Mouse (Mus musculus) lung, adult 2 months (tissue): Measurements from ENCODE around the gene Myo16. TPM values are rescaled to one million over a fixed set of nuclear protein-coding genes. Genes with fewer than 3 reads are reported as not detected.

Experiments
- DNase-seq: peaks from one replicate; pipeline ENCODE4 v3.0.0; 2022
- H3K4me1 ChIP-seq: fragments of 200-500 bp; 2 replicates; pipeline ENCODE4 v1.6.1; 2011; ENCODE audit warnings: low read length; ENCODE audit not compliant: control insufficient read depth, insufficient read depth
- H3K4me3 ChIP-seq: fragments of 200-500 bp; replicated peaks from 2 replicates; pipeline ENCODE3; 2011; ENCODE audit warnings: low read depth, mild to moderate bottlenecking, control low read depth, low read length; ENCODE audit errors: extremely low read depth
- CTCF ChIP-seq: fragments of 200-500 bp; IDR thresholded peaks from 2 replicates; pipeline ENCODE4 v1.5.1; 2011; ENCODE audit warnings: mild to moderate bottlenecking, low read length, control low read depth; ENCODE audit not compliant: insufficient read depth
- POLR2A ChIP-seq: fragments of 200-500 bp; IDR thresholded peaks from 2 replicates; pipeline ENCODE4 v1.6.1; 2011; ENCODE audit warnings: low read depth, mild to moderate bottlenecking, control low read depth, low read length, borderline replicate concordance; ENCODE audit errors: extremely low read depth
- WGBS: fragments of 180-500 bp; shearing (Covaris S2); methylation state at CpG from one replicate; pipeline ENCODE4 v1.1.7; 2018; 5-methylcytosine and 5-hydroxymethylcytosine counted together
- polyA plus RNA-seq: library from polyadenylated mRNA; depleted of rRNA; stranded (reverse); fragments of >200 nt; gene quantifications from 2 replicates; pipeline ENCODE4 v1.2.3, GENCODE M21; 2012

The Myo16 gene
- polyA plus RNA-seq, 1 experiment: 0.26 TPM

DNA sequence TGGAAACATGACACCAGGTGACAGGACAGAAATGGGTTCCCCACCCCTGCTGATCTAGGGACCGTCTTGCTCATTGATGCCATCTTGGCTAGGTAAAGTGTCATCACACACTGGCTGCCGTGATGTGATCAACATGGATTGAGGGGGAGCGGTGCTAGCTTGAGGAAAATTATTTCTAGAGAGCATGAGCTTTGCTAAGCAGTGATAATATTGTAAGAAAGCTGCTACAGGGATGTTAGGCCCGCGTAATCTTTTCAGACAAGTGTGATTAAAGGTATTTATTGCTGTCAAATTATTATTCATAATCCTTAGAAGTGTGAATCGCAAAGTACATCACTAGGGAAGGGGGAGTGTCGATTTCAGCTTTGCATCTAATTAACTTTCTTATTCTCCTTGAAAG lies 164.4 kb downstream of the Myo16 start:
- Histone ChIP-seq H3K4me3 (no peak overlapping the region), H3K4me1 (no peaks in the 10 kb centered on the region)
- 79% methylated on average over 7 of the region's 7 CpGs for WGBS
- DNase-seq: no peak
- TF ChIP-seq CTCF (no peak), POLR2A (no peak)

DNA sequence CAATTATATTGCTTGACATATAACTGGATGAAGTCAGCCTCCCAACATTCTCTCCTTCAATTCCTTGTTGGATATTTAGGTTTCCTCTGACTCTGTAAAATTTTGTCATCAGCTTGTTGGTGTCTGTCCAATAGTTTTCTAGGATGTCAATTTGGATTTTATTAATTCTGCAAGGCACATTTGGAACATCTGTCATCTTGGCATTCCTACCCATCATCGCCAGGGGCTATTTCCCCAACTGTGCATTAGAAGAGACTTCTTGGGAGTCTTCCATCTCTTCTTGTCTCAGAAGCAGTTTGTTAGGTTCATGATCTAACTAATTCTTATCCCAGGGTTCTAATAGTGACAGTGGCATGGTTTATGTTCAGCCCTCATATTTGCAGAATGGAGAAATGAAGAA lies 196.7 kb downstream of the Myo16 start:
- DNase-seq: no peak
- no peaks in the 10 kb centered on the region for H3K4me1 ChIP-seq
- TF ChIP-seq CTCF (no peak), POLR2A (no peak)
- H3K4me3 ChIP-seq: no peak overlapping the region
- WGBS: 90% methylated on average over 1 of the region's 1 CpGs

DNA sequence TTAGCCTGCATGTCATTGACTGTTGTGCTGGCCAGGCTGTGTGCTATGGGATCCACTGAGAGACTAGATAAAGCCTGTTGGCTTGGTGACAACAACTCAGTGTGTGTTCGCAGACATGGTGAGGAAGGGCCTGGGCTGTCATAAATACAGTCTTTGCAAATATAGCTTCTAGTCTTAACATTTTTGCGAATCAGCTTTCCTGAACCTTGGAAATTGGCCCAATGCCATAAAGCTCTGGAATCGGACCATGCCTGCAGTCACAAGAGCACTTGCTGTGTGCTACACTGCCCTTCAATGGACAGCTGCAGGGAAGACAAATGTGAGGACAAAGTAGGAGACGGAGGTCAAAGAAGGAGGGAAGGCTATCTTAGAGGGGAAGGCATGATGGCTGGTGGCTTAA lies 205.0 kb downstream of the Myo16 start:
- 55% methylated on average over 4 of the region's 4 CpGs for WGBS
- TF ChIP-seq CTCF (no peak), POLR2A (no peak)
- DNase-seq: no peak
- H3K4me3 ChIP-seq: no peak overlapping the region
- no peaks in the 10 kb centered on the region for H3K4me1 ChIP-seq

DNA sequence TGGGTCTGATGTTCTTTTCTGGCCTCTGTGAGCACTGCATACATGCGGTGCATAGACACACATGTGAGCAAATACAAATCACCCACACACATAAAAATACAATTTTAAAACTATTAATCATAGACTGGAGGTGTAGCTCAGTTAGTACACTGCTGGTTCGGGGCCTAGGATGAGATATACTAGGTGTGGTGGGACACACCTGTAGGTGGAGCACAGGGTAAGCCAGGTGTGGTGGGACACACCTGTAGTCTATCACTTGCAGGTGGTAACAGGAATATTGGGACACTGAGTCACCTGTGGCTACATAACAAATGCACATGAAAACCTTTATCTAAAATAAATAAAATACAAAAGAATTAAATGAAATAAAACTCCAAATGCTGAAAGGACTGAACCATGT lies 209.2 kb downstream of the Myo16 start:
- 79% methylated on average over 2 of the region's 2 CpGs for WGBS
- no peak for TF ChIP-seq CTCF
- no peak for TF ChIP-seq POLR2A
- Histone ChIP-seq H3K4me1 (no peaks in the 10 kb centered on the region), H3K4me3 (no peak overlapping the region)
- no peak for DNase-seq

DNA sequence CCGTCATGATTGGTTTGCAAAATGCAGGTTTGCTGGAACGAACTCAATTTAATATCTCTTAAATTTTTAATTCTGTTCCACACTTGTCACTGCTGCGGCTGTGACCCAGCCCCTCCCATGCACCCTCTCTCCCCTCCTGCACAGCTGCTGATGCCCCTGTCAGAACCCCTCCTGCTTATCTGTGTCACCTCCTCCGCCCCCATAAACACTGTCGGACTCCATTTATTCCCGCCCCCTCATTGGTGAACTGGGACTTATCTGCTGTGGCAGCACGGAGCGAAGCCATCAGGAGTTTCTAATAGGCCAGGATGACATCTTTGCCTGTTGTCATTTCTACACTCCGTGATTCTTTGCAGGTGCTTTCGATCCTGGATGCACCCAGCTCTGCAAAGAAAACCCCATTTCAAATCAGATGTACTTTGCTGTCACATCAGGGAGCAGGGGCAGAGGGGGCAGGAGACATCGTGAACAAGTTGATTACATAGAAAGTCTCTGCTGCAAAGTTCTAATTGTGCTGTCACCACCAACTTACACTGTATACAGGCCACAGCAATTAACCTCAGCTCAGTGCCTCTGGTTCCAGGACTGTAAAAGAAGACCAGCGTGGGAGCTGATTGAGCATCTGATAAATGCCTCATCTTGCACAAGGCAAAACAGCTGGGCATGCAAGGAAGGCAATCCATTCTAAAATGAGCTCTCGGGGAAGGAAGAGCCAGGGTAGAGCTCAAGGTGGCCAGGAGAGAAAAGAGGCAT lies 210.1 kb downstream of the Myo16 start:
- no peak for DNase-seq
- Histone ChIP-seq H3K4me3 (no peak overlapping the region), H3K4me1 (no peaks in the 10 kb centered on the region)
- WGBS: 31% methylated on average over 13 of the region's 13 CpGs
- TF ChIP-seq CTCF (no peak), POLR2A (no peak)

DNA sequence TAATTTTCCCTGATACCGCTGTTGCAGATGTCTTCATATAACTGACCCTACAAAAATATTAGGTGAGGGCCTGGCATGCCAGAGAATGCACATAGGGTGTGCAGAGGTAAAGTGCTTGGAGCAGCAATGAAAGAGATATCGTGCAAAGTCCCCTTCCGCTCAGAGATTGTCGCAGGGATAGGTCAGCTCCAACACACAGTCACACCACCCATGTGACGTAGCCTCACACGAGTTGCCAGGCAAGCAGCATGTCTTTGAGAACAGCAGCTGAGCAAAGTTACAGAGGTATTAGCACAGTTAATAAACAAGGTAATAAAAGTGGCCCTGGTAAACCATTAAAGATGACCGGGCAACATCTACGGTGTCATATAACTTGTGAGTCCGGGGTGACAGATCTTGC lies 212.4 kb downstream of the Myo16 start:
- 86% methylated on average over 9 of the region's 9 CpGs for WGBS
- DNase-seq: no peak
- TF ChIP-seq POLR2A (no peak), CTCF (no peak)
- H3K4me3 ChIP-seq: no peak overlapping the region
- H3K4me1 ChIP-seq: no peaks in the 10 kb centered on the region

DNA sequence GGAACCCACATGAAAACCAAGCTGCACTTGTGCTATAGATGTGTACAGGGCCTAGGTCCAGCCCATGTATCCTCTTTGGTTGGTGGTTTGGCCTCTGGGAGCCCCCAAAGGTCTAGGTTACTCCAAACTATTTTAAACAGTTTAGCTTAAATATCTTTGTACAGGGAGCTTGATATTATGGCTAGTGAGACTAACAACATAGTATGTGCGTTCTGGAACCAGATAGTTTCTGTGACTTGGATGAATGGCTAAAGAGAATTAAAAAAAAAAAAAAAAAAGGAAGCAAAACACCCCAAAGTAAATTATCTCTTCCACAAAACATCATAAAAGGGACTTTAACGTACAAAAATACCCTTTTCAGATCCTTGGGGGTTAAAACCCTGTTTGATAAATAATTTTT lies 218.9 kb downstream of the Myo16 start:
- 63% methylated on average over 2 of the region's 2 CpGs for WGBS
- no peak for DNase-seq
- no peak for TF ChIP-seq POLR2A
- TF ChIP-seq CTCF: no peak
- H3K4me1 ChIP-seq: no peaks in the 10 kb centered on the region
- no peak overlapping the region for H3K4me3 ChIP-seq

DNA sequence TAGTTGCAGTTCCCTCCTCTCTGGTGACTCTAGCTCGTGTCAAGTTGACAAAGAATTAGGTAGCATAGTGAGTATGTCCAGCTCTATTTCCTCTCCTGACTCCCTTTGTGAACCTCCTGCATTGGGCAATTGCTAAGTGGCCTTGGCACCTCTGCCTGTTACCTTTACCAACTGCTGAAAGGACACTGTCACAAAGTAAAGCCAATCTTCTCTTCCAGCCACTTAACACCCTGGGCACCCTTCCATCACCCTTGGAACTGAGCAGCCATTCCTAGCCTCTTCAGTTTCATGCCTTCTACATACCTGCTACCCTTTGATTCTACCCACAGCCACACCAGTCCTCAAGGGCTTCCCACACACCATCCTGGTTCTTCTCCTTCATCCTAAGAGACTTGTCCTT lies 233.4 kb downstream of the Myo16 start:
- no peak for TF ChIP-seq CTCF
- TF ChIP-seq POLR2A: no peak
- Histone ChIP-seq H3K4me3 (no peak overlapping the region), H3K4me1 (no peaks in the 10 kb centered on the region)
- no peak for DNase-seq
- 27% methylated on average over 1 of the region's 1 CpGs for WGBS

DNA sequence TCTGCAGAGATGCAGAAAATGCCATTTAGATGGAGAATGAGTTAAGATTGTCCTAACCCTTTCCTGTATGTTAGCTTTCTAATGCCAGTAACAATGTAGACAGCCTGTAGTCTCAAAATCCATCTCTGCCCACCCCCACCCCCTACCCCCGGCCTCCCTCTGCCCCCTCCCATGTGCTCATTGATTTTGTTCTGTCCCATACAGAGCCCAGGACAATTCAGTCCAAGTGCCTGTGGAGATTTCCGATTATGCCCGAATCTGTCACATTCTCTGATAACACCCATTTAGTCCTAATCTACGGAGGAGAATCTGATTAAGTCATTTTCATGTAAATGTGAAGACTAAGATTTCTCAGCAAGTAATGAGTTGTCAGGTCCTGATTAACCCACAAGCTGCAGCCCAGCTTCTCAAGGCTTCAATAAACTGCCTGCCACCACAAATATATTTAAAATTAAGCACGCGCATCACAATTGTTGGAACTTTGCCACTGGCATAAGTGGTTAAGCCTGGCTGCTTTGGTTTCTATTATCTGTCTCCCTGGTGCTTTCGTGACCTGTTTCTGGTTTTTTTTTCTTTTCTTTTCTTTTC lies 237.5 kb downstream of the Myo16 start:
- Histone ChIP-seq H3K4me3 (no peak overlapping the region), H3K4me1 (no peaks in the 10 kb centered on the region)
- 77% methylated on average over 7 of the region's 7 CpGs for WGBS
- TF ChIP-seq CTCF: no peak
- no peak for TF ChIP-seq POLR2A
- no peak for DNase-seq

DNA sequence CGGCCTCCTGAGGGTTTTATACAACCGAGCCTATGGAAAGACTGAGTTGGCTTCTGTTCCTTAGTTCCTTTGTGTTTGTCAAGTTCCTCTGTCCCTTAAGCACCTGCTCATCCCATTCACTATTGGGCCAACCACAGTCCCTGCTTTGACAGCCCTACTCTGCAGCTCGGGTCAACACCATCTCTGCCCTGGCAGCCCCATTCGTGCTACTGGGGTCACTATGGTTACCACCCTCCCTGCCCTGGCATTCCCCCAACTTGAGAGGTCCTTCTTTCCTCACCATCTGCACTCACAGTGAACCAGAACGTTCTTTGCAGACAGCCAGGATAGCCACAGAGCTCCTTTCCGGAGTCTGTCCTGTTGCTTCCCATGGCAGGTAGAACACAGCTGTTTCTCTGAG lies 238.2 kb downstream of the Myo16 start:
- TF ChIP-seq CTCF (no peak), POLR2A (no peak)
- Histone ChIP-seq H3K4me1 (no peaks in the 10 kb centered on the region), H3K4me3 (no peak overlapping the region)
- no peak for DNase-seq
- 57% methylated on average over 6 of the region's 6 CpGs for WGBS
